Mouse (Mus musculus) lung, postnatal 4 days (tissue): ENCODE measurements around the gene Gm45717.
"Not testable (repeated sequence)": the region's sequence is repeated elsewhere in the genome, so short reads cannot be mapped to it uniquely, and the experiment has no call there.

Experiments
- DNase-seq, 2 experiments: peaks; one replicate each; pipeline ENCODE4 v3.0.0; 2021

Gene Gm45717

DNA sequence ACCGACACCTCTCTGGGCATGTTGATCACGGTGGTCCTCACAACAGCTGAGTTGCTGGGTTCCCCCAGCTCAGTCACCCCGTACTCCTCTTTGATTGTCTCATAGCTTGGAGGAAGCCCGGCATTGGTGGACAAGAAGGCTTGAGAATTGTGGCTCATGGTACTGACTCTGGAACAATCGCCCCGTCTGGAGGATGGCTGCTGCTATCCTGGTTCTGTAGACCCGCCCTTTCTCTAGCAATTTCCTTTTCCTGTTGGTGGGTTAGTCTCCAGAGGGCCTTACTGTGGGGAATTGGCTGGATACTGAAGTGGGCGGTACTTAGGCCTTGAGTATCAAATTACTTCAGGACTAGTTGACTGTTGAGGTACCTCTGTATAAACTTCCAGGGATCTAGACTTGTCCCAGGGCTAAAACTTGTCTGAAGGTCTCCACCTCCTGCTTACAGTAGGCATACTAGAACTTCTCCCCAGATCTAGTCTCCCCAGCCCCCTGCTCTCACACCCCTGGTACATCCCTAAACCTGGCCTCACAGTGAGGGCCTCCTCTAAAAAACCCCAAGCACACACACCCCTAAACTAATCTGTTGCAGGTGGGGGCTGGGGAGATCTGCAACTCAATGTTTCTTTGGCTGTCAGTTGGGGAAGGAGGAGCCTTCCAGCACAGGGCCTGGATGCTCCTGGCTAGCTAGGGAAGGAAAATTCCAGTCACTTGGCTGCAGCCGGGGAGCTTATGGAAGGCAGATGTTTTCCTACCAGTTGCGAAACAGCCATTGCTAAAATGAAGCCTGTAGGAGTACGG is at the start of gene Gm45717, which contains the start of gene Ifitm2:
Gene Gm45717, minus strand, starts transcription at position 180 of the 798 bp plus-strand sequence.
Gene Ifitm2, minus strand, starts transcription at position 230 of the 798 bp plus-strand sequence.
- DNase-seq = peak; percentile 84 to 86

DNA sequence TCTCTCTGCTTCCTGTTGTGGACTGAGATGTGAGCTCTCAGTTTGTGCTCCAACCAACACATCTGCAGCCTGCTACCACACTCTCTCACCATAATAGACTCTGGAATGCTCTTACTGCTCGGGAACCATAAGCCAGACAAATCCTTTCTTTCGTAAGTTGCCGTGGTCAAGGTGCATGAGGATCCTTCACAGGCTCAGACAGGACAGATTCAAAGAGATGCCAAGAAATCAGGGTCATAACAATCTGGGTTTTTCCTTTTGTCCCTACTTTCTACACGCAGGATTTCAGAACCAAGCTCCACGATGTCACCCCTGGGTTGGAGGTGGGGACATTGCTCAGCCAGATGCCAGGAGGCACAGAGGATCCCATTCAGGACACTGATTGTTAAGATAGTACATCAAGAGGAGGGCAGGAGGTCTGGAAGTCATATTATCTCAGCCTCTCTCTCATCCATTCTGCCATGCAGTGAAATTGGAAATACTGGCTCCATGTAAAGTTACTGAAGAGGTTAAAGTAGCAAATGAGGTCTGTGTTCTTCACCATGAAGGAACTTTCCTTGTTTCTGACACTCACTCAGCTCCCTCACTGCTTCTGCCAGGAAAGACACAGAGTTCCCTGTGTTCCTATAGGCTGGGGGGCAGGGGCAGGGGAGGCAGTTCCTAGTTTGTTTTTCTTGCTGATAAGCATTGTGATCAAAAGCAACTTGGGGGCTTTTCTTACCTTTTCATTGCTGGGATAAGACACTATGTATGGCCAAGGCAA is 47.7 kb upstream of the Gm45717 start:
- no peak for DNase-seq

DNA sequence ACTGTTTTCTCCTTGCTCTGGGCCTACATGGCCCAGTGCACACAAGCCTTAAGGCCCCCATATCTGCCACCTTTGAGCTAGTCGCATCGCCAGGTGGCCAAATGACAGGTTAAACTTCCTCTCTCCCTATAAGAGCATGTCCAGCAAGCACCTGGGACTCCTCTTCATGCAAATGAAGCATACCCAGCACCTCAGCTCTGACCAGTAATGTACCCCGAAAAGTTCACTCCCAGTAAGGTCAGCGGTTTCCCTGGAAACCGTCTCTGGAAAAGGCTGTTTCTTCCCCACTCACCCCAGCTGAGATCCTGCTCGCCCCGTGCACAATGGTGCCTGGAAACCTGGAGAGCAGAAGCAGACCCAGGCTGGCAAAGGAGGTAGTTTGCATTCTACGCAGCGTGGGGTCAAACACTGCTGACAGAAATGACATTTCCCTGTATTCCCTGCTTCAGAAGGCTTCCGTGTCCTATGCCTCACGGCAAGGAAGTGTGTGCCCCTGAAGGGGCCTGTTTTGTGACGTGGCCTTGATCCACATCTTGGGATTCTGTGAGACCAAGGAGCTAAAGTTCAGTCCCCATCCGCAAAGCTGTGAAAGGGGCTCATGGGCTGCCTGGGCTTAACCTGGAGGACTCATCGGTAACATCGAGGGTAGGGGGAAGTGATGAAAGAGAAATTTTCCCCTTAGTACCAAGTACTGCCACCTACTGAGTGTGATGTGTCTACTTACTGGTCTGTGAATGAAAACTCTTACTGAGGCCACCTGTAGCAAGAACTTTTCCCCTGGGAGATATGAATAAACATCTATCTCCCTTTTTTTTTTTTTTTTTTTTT is 45.4 kb upstream of the Gm45717 start:
- DNase-seq = no peak

DNA sequence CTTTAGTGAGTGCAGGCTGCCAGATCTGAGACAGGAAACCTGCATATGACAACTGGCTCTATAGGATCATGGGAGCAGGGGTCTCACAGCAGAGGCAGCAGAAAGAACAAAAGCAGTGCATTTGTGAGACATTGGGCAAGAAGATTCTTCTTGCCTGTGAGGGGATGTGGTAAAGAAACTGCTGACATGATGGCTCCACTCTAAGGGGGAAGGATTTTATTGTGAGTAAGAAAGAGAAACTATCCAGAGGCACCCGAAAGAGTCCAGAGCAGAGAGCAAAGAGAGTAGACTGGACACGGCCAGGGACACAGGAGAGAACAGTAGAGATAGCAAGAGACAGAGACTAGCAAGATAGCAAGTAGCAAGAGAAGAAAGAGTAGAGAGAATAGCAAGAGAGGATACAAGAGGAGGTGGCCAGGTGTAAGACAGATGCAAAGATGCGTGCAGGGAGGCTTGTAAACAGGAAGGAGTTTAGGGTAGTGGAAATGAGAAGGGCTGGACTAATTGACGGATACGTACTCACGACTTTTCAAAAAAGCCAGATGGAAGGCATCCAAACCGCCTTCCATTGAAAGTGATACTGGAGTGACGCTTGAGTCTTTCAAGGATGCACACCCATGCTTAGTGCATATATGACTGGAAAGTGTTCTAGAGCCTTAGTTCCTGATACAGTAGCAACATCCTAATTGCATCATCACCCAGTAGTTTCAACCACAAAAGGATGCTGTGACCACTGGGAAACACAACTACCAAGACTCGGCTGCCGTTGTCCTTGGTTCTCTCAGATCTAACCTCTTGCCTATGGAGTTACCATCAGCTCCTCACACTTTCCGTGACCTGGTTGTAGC is 43.3 kb upstream of the Gm45717 start:
- no peak for DNase-seq

DNA sequence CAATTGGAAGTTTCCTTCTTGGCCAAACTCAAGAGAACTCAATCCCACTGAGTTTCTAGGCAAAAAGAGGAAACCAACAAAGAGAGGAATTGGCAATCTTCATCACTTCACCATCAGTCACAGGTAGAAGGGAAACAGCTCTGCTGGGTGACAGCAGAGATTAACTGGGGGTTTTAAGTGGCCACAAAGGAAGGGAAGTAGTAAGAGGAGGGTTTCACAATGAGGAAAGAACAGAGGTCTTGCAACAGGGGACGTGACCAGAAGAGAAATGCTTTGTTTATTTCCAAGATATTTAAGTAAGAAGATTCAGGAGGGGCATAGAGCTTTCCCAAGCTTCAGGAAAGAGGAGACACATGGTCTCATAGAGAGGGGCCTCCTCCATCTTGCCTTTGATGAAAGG is 42.1 kb upstream of the Gm45717 start:
- DNase-seq = no peak

DNA sequence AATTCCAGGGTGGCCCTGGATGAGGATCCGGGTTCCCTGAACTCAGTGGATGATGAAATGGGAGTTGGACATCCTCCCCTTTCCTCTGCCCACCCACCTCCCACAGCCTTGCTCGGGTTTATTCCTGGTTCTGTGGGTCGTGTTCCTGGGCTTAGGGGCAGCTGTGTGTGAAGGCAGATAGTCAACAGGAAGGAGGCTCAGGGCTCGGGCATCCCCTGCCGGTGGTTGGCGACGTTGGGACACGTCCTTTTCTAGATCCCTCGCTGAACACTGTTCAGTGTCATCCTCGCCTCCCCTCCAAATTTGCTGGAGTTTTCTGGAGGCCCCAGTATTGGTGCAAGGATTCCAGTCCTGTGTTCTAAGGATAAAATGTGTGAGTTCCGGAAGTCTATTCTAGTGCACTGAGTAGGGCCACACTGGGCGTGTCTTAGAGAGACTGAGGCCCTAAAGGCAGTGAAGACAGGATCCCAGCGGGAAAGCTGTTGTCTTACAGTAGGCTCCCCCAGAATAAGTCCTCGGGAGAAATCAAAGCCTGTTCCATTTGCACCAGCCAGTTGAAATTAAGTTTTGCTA is 35.5 kb upstream of the Gm45717 start:
- no peak for DNase-seq

DNA sequence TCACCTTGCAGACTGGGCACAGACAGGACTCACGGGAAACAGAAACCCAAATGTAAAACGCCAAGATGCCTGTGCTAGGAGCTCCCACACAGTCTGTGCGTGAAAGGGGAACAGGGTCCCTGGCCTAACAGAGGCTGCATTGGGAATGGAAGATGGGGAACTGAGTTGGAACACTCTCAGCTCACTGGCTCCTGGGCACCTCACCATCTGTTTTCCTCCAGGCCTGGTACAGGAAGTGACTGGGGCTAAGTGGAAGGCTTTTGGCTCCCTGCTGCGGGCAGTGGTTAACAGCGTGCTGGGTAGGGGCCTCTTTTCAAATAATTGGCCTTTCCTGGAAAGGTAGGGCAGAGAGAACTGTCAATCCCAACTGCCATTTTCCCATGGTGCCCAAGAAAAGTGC is 34.9 kb upstream of the Gm45717 start:
- no peak for DNase-seq

DNA sequence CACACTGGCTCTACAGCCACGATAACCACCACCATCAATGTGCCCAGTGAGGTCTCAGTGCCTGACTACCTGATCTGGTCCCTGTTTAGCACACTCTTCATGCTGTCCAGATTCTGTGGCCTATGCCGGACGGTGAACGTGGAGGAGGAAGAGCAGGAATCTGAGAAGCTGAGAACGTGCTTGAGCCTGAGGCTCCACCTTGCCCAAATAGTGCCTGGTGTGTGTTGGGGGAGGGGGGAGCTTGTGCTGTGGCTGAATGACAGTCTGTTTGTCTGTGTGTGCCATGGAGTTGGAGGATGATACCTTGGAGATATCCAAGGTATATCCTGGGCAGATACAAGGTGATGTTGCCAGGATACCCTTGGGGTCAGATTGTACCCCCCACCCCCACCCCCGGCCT is 34.4 kb upstream of the Gm45717 start:
- no peak for DNase-seq

DNA sequence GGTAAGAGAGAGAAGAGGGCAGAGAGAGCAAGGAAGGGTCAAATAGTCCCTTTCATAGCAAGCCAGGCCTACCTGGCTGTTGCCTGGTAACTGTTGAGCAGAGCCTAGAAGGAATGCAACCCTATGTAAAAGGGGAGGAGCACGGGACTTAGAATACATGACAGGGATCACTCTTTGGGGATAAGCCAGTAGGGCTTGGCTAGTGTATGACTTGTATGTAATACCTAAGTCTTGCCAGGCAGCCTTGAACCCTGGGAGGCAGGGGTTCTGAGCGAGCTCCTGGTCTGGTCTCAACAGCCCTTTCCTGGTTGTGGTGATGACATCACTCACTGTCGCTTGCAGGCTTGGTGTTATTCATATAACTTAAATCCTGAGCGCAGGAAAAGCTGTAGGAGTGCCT is 33.3 kb upstream of the Gm45717 start:
- no peak for DNase-seq

DNA sequence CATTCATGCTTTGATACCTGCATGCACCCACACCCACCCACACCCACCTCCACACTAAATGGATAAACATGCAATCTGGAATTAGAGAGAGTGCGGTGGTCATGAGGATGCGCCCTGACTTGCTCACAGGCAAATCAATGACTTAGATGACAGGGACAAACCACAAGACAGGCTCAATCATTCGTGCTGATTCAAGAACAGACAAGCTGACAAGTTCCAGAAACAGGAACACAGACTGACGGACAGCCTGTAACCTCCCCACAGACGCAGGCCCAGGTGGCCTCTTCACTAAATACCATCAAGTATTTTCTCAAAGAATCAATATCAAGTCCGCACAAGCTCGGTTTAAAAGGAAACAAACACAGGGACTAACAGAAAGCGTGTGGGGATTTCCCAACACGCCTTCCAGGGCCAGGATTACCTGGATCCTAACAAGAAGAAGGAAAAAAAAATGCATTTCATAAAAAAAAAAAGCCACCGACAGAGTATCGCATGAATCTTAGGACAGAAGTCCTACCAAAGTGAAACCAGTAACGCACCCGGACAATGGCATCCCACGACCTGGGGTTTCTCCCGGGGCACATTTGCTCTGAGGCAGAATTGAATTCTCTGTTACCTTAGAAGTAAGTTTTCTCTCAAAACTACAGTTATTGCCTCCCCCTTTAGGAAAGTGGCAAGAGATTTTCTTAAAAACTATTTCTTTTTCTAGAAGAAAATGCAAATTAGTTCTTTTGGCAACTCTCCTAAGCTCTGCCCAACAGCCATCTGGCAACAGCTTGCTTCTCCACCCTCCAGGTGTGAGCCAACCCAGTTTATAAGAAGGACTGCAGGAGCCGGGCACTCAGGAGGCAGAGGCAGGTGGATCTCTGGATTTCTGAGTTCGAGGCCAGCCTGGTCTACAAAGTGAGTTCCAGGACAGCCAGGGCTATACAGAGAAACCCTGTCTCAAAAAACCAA is 31.7 kb upstream of the Gm45717 start:
- DNase-seq = no peak

DNA sequence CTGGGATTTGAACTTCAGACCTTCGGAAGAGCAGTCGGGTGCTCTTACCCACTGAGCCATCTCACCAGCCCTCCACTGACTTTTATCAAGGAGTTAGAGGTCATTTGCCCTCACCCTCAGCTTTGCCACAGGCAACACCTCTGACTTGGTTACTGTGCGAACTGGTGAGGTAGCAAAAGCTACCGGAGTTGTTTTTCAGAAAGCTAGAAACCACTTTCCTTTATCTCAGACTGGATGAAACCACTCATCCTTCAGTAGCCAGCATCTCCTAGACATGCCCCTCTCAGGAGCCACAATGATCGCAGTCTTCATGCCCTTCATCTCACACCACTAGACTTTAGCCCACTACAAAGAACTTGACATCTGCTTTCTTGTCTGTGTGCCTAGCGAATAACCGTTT is 27.2 kb upstream of the Gm45717 start:
- no peak for DNase-seq

DNA sequence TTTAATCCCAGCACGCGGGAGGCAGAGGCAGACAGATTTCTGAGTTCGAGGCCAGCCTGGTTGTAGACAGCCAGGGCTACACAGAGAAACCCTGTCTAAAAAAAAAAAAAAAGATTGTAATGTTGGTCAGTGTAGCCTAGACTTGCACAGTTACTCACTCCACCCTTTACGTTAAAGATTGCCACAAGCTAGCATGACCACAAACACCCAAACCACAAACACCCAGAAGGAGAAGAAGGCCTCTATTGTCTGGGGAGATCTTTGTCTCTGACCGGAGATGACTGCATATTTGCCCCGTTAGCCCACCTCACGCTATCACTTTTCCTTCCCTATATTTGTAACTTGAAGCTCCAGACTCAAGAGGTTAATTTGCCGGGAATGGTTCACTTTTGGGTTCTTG is 26.0 kb upstream of the Gm45717 start:
- DNase-seq = no peak

DNA sequence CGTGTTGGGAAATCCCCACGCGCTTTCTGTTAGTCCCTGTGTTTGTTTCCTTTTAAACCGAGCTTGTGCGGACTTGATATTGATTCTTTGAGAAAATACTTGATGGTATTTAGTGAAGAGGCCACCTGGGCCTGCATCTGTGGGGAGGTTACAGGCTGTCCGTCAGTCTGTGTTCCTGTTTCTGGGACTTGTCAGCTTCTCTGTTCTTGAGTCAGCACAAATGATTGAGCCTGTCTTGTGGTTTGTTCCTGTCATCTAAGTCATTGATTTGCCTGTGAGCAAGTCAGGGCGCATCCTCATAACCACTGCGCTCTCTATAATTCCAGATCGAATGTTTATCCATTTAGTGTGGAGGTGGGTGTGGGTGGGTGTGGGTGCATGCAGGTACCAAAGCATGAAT is 21.0 kb upstream of the Gm45717 start:
- not testable (repeated sequence) for DNase-seq

DNA sequence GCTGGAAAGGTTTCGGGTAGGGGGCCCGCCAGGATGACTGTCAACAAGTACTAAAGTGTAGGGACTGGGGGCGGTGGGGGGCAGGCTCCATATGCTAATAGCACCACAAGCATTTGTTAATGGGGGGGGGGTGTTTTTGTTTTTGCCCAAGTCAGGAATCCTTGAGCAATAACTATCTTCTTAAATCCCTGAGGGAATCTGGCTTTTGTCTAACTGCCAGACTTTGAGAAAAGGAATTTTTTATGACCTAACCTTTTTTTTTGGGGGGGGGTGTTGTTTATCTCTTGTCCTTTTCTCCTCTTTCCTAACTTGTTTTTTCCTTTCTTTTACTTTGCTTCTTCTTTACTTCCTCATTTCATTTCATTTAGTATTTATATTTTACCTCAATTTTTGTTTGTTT is 19.7 kb upstream of the Gm45717 start:
- DNase-seq = no peak

DNA sequence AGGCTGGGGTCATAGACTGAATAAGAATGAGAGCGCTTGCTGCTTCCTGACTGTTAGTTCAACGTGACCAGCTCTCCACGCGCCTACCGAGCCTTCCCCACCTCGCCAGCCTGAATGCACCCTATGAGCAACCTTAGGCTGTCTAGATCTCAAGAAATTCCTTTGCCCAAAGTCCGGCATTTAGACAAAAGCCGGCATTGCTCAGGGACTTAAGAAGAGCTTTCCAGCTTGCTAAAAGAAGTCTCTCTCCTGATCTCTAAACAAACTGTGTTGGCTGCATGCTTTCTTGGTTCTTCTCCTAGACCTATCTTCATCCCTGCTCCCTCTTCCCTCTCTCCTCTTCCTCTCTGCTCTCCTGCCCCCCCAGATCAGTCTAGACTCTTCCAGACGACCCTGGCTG is 19.2 kb upstream of the Gm45717 start:
- no peak for DNase-seq

DNA sequence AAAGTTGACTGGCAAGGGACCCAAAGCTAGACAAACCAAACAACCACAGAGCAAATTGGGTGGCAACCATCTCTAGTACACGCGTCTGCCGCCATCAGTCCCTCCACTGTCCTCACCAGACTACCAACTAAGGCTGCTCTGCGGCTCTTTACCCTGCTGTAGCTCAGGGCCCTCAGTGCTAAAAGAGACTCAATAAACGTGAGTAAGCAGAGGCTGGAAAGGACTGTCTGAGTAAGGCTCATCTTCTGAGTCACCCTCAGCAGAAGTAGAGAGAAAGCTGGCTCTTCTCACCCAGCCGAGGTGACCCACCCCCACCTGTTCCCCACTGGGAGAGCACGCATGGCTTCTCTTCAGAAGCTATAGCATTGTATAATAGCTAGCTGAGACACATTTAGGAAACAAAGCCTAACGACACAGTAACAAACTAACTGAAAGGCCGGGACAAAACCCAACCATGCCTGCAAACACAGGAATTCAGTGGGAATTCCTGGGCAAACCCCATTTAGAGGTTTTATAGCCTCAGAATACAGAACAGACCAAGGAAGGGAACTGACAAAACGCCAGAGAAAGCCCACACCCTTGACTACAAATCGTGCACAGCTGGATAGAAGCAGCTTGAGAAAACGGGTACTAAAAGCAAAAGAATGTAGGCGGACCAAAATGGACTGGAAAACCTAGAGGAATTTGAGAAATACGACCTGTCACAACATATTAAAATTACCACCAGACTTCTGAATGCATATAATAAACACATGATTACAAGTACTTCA is 17.8 kb upstream of the Gm45717 start:
- DNase-seq = no peak

DNA sequence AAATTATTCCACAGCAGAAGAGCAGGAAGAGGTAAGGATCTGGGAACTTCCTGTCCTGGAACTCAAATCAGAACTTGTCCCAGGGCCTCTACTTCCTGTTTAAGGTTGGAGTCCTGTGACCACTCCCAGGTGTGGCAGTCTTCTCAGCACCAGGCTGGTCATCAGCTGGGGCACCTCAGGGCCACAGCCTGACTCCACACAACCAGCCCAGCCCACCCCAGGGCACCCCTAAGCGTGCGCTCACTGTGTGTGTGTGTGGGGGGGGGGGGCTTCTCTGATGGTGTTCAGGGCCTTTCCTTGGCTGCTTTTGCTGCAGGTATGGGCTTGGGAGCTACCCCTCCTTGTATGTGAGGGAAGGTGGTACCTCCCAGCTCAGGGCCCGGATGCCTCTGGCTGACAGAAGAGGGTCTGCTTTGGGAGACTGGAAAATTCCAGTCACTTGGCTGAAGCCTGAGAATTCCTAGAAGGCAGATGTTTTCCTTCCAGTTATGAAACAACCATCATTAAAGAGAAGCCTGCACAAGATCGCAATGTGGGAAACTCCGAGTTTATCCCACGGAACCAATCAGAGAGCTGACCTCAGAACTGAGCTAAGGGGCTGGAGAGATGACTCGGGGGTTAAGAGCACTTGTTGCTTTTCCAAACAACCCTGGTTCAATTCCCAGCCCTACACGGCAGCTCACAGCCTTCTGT is 15.9 kb upstream of the Gm45717 start:
- peak; percentile 47 to 70 for DNase-seq

DNA sequence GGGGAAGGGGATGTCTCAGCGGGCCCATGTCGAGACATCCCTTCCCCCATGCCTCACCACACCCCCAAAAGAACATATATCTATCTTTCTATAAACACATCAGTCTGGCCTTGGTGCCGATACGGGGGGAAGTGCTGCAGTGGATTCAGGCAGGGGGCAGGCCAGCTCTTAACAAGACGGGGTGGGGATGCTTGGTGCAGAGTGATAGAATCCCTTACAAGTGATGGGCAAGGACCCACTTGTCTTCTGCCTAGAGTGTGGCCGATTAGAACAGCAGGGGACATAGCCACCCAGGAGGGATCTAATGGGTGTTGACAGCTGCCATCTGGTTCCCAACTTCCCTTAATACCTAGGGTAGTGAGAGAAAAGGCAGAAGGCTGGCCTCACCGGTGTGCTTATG is 15.2 kb upstream of the Gm45717 start:
- DNase-seq = no peak

DNA sequence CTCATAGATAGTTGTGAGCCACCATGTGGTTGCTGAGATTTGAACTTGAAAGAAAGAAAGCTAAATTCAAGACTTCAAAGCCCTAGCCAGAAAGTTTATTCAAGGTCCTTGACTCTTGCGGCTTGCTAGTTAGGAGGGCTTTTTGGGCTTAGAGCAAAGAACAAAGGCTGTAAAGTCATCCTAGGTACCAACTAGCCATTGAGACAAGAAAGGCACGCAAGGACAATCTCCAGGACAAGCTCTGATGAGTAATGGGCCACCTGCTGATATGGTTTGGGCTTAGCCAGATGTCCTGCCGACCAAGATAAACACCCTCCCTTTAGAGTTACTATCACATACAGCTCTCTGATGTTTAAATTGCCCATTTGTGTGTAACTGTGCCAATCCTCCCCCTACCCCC is 13.0 kb upstream of the Gm45717 start:
- not testable (repeated sequence) for DNase-seq
